Mouse (Mus musculus): Measurements from ENCODE around the gene Il19.

Il19 gene

GRCm38 (mm10) chr1:130940065-130940687, at the start of gene Il19:
TSS of gene Il19 (minus strand) at chr1:130940115.
- no peak for DNase-seq (ENCODE audit: low spot score in 2 of 2)

DNA sequence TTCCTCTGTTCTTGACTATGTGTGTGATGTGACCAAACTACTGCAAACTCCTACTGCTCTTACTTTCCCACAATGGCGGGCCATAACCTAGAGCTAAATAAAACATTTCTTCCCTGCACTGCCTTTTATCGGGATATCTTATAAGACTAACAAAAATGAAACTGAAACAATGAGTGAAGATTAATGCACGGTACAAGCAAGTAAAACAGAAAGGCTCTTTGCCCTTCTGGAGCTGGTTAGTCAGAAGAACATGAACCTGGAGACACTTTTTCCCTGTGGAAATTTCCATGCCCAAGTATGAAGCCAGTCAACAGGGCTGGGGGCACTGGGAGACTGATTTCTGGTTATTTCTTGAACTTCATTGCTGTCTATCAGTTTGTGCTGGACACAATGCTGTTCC, 49.4 kb upstream of the Il19 start:
- DNase-seq (ENCODE audit: low spot score in 2 of 2): no peak

DNA sequence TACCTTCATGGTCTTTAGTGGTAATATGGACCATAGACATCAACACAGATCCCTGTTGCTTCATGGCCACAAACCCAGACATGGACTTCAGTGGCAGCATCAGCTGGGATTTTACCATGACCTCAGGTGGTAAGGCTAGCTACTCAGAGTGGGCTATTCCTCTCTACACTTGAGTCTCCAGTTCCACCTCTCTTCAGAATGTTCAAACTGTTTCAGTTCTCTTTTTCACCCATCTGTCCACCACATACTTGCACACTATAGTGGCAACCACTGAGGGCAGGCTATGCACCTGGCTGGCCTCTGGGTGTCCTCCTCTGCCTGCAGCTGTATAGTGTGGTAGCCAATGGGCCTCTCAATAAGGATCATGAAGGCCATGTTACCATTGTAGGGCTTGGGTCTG, 47.5 kb upstream of the Il19 start:
- DNase-seq (ENCODE audit: low spot score in 2 of 2): peak; percentile 60 to 63

GRCm38 (mm10) chr1:130987001-130987400, 47.1 kb upstream of the Il19 start:
- DNase-seq (ENCODE audit: low spot score in 2 of 2): no peak

DNA sequence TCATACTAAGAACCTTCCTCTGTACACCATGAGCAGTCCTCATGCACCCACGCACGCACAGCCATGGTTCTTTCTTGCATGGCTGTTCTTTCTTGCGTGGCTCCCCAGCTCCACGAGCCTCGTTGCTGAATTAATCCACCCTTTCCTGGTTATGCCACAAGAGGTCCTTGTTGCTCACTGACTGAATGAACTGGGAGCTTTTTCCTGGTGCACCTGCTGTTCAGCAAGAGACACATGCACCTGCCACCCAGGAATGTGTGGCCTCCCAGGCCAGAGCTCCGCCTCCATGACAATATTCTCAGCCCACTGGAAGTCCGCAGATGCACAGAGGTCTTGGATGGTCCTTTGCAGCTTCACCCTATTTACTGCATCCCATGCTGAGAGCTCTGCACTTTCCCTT, 44.5 kb upstream of the Il19 start:
- no peak for DNase-seq (ENCODE audit: low spot score in 2 of 2)

- peak; percentile 62 to 71 for DNase-seq (ENCODE audit: low spot score in 2 of 2)
Observed at GRCm38 (mm10) chr1:130979455-130979854, 39.5 kb upstream of the Il19 start.

DNA sequence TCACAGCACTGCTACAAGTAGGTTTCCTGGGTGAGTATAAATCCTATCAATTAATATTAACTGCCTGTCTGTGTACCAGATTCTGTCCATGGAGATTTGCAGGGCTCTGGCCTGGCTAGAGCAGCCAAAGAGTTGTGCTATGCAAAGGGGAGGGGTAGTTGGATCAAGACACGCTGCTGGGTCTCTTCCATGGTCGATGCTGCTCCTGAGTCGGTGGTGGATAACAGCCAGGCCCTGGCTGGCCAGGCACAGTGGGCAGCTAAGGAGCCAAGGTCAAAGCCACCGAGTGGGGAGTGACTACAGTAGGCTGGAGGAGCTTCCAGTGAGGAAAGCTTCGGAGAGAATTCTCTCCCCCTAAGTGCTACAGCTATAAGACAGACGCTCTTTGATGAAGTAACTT, 24.0 kb upstream of the Il19 start:
- DNase-seq (ENCODE audit: low spot score in 2 of 2): no peak

DNA sequence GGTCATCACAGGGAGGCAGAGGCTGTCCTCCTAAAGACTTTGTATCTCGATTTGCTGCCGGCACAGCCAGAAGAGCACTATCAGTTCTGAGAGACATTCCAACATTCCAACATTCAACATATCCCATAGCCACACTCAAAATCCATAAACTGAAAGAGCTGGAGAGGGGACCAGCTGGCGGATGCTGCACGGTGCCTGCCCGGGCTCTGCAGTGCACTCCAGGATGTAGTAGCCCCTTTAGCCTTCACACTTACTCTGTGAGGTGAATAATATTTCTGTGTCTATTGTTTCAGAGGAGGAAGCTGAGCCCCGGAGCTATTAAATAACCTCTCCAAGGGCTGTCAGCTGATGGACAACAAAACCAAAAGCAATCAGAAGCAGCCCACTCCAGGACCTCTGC, 7.0 kb upstream of the Il19 start:
- DNase-seq (ENCODE audit: low spot score in 2 of 2): no peak

GRCm38 (mm10) chr1:130941801-130942200, 1.9 kb upstream of the Il19 start:
- DNase-seq (ENCODE audit: low spot score in 2 of 2): no peak

DNA sequence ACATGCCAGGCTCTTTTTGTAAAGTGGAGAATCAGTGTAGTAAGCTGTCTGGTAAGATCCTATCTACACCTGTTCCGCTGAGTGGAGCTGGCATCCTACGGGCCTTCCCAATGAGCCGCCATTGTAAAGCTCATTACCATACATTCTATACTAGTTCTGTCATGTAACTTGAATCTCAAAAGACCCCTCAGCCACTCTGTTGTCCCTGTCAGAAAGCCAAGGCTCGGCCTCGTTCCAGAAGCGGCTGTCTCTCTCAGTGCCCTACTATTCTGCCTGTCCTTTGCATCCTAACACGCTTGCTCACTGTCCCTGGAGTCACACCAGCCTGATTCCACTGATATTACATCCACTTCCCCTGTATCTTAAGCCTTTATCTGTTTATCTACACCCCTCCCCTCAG, 1.7 kb downstream of the Il19 start:
- DNase-seq (ENCODE audit: low spot score in 2 of 2): no peak

GRCm38 (mm10) chr1:130937170-130937569, 2.7 kb downstream of the Il19 start:
- DNase-seq (ENCODE audit: low spot score in 2 of 2): no peak

DNA sequence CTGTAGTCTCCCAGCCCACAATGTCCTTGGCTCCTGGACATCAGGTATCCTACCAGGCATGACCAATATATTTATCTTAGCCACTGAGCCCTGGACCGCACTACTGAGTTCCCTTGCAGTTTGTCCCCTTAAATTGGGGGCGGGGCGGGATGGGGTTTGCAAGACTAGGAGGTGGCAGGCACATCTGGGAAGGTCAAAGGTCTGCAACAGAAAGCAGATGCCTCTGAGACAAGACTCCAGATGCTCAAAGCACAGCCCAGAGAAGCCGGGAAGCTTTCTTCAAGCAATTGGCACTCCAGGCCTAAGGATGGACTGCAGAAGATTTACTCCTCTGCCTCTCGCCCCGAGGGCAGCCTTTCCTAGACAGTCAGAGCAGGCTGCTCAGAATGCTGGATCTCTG, 3.6 kb downstream of the Il19 start:
- no peak for DNase-seq (ENCODE audit: low spot score in 2 of 2)

- peak; percentile 17 to 41 for DNase-seq (ENCODE audit: low spot score in 2 of 2)
Observed at GRCm38 (mm10) chr1:130926484-130926883, 13.4 kb downstream of the Il19 start.

DNA sequence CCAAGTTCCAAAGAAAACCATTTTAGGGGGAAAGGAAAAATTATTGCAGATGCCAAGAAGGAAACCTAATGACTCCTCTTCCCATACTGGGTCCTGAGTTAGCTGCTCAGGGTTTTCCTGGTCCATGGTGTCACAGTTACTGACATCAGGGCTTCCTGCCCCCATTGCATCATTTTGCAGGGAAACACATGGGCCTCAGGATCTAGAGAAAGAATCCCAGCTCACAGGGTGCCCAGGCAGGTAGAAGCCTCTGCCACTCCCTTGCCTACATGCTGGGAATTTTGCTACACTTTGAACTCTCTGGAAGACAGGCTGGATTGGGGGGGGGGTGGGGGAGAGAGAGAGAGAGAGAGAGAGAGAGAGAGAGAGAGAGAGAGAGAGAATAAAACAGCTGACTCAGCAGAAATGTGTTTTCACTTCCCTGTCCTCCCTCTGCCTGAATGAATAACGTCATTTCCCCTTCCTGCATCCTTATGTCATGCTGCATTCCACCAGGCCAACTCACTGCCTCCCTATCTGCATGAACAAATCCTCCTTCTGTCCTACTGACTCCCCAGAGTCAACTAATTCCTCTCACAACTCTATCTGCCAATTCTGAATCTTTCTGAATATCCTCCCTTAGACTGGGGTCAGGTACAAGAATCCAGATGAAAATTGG, 21.5 kb downstream of the Il19 start:
- DNase-seq (ENCODE audit: low spot score in 2 of 2): no peak

- no peak for DNase-seq (ENCODE audit: low spot score in 2 of 2)
Observed at GRCm38 (mm10) chr1:130911401-130912010, 28.4 kb downstream of the Il19 start, which contains the start of gene Il20. TSS of gene Il20 (minus strand) at chr1:130911451.

GRCm38 (mm10) chr1:130902505-130902904, 37.4 kb downstream of the Il19 start:
- no peak for DNase-seq (ENCODE audit: low spot score in 2 of 2)

DNA sequence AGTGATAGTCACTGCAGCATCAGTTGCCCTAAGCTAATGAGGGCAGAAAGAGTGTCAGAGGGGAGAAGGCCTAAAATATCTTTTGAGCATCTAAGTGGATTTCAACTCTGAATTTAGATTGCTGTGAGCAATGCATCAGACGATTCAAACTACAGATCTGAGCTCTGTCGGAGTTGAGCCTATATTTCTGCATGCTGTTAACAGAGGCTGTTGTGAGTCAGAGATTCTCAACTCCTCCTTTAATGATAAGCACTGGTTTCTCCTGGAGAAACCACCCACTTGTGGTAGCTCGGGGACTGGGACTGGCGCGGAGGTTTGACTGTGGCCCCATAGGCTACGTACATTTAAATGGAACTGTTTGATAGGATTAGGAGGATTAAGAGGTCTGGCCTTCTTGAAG, 45.4 kb downstream of the Il19 start:
- no peak for DNase-seq (ENCODE audit: low spot score in 2 of 2)

DNA sequence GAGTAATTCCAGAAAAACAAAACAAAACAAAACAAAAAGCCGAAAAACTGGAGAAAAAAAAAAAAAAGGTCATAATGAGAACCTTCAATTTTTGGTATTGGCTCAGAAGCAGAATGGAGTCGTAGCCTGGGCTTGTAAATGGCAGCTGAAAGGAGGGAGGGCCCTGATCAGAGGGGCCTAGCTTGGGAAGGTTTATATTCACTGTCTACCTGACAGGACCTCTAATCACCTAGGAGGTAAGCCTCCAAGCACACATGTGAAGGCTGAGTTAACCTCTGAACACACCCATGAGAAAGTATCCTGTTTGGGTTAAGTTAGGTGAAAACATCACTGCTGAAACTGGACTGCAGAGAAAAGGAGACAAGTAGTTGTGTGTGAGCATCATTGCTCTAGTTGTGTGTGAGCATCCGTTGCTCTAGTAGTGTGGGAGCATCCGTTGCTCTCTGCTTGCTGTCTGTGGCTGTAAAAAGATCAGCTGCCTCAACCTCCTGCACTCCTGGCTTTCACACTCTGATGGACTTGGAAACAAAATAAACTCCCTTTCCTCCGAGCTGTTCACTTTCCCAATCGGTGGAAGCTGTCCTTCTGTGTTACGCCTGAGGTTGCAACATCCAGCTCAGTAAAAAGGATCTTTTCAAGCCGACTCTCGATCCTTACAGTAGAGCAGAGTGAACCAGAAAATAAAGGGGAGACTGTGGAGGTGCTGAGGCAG, 46.4 kb downstream of the Il19 start:
- DNase-seq (ENCODE audit: low spot score in 2 of 2): no peak

DNA sequence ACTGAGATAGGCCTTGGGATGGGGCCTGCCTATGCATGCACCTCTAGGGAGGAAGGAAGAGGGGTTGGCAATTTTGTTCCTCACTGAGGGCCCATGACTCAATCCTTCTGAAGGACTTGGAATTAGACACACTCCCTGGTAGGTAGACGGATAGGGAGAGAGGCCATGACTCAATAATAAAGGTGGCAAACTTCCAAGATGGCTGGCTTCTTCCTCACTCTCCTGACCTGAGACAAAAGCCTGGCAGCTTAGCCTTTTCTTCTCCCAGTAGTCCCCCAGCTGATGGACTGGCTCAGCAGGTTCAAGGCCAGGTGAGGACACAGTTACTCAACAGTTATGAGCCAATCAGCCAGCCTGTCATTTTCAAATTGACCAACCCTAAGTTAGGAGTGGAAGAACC, 47.5 kb downstream of the Il19 start:
- no peak for DNase-seq (ENCODE audit: low spot score in 2 of 2)

DNA sequence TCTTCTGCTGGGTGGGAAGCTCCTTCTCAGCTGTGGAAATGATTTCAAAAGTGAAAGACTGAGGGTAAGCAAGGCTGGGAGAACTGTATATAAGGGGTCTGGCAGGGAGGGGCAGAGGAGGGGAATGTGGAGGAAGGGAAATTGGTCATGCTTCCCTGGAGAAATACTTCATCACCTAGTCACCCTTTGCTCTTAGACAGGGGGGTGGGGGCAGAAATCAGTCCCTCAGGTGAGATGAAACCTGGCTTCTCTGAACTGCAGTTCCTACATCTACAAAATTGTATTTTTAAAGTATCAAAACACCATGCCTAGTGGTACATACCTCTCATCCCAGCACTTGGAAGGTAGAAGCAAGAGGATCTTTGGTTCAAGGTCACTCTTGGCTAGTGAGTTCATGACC, 52.6 kb downstream of the Il19 start, which contains the start of gene Il24:
Gene Il24 (minus strand): TSS at position 101 of the 400 bp plus-strand sequence.
- no peak for DNase-seq (ENCODE audit: low spot score in 2 of 2)

GRCm38 (mm10) chr1:130883146-130883545, 56.8 kb downstream of the Il19 start:
- no peak for DNase-seq (ENCODE audit: low spot score in 2 of 2)

Data from spleen, postnatal 36 days (tissue).